Mouse (Mus musculus) 3T3-L1 (cell line): ENCODE results near the gene Hepacam2.
A peak's percentile ranks its signal among the peaks of the same experiment; 100 is the strongest.
"Not testable (repeated sequence)": the region's sequence is repeated elsewhere in the genome, so short reads cannot be mapped to it uniquely, and the experiment has no call there.

ENCODE experiments used
- DNase-seq: peaks from one replicate; pipeline ENCODE4 v3.0.0-alpha.2; 2015; ENCODE audit warnings: low read depth, low spot score

The Hepacam2 gene

GRCm38 (mm10) chr6:3498162-3498848, at the start of gene Hepacam2, which contains the start of gene Vps50:
Hepacam2 (minus strand) TSS chr6:3498298.
Vps50 (plus strand) TSS chr6:3498382.
- DNase-seq, result peak; percentile 97

GRCm38 (mm10) chr6:3544970-3545369, 46.9 kb upstream of the Hepacam2 start:
- no peak for DNase-seq

- DNase-seq, result no peak
Observed at GRCm38 (mm10) chr6:3543862-3544261, 45.8 kb upstream of the Hepacam2 start.

- DNase-seq, result no peak
Observed at GRCm38 (mm10) chr6:3539470-3539869, 41.4 kb upstream of the Hepacam2 start.

GRCm38 (mm10) chr6:3536048-3536447, 38.0 kb upstream of the Hepacam2 start:
- DNase-seq, result no peak

- DNase-seq, result no peak
Observed at GRCm38 (mm10) chr6:3531445-3531844, 33.3 kb upstream of the Hepacam2 start.

- no peak for DNase-seq
Observed at GRCm38 (mm10) chr6:3528198-3528597, 30.1 kb upstream of the Hepacam2 start.

GRCm38 (mm10) chr6:3512611-3513010, 14.5 kb upstream of the Hepacam2 start:
- no peak for DNase-seq

GRCm38 (mm10) chr6:3511612-3512011, 13.5 kb upstream of the Hepacam2 start:
- no peak for DNase-seq

GRCm38 (mm10) chr6:3511116-3511515, 13.0 kb upstream of the Hepacam2 start:
- no peak for DNase-seq

GRCm38 (mm10) chr6:3509782-3510181, 11.7 kb upstream of the Hepacam2 start:
- DNase-seq, result peak; percentile 84

- not testable (repeated sequence) for DNase-seq
Observed at GRCm38 (mm10) chr6:3508151-3508550, 10.1 kb upstream of the Hepacam2 start.

- DNase-seq, result no peak
Observed at GRCm38 (mm10) chr6:3507078-3507477, 9.0 kb upstream of the Hepacam2 start.

- DNase-seq, result no peak
Observed at GRCm38 (mm10) chr6:3505289-3505688, 7.2 kb upstream of the Hepacam2 start.

- DNase-seq, result peak; percentile 71
Observed at GRCm38 (mm10) chr6:3500286-3500685, 2.2 kb upstream of the Hepacam2 start.

- DNase-seq, result peak; percentile 88
Observed at GRCm38 (mm10) chr6:3496210-3496609, 1.9 kb downstream of the Hepacam2 start.

GRCm38 (mm10) chr6:3494285-3494684, 3.8 kb downstream of the Hepacam2 start:
- no peak for DNase-seq

GRCm38 (mm10) chr6:3487355-3487754, 10.7 kb downstream of the Hepacam2 start:
- DNase-seq, result no peak

GRCm38 (mm10) chr6:3485133-3485532, 13.0 kb downstream of the Hepacam2 start:
- no peak for DNase-seq

GRCm38 (mm10) chr6:3481705-3482104, 16.4 kb downstream of the Hepacam2 start:
- no peak for DNase-seq

GRCm38 (mm10) chr6:3479853-3480252, 18.2 kb downstream of the Hepacam2 start:
- DNase-seq, result no peak

- no peak for DNase-seq
Observed at GRCm38 (mm10) chr6:3476299-3476698, 21.8 kb downstream of the Hepacam2 start.

GRCm38 (mm10) chr6:3470706-3471105, 27.4 kb downstream of the Hepacam2 start:
- DNase-seq, result no peak

GRCm38 (mm10) chr6:3468627-3469026, 29.5 kb downstream of the Hepacam2 start:
- no peak for DNase-seq
